Mouse (Mus musculus) myocyte (in vitro differentiated cells): ENCODE data around the gene Ttc30a2.
"Not testable (repeated sequence)": the region's sequence is repeated elsewhere in the genome, so short reads cannot be mapped to it uniquely, and the experiment has no call there.

ENCODE experiments used
- CEBPB ChIP-seq: IDR thresholded peaks from 2 replicates; pipeline ENCODE4 v1.6.1; 2011; ENCODE audit warnings: mild to moderate bottlenecking, moderate library complexity; ENCODE audit not compliant: poor library complexity, insufficient read depth, severe bottlenecking
- E2F4 ChIP-seq: IDR thresholded peaks from one replicate; pipeline ENCODE4 v1.6.1; 2011; ENCODE audit warnings: mild to moderate bottlenecking, control low read depth, moderate library complexity; ENCODE audit not compliant: insufficient read depth
- MAX ChIP-seq: IDR thresholded peaks from one replicate; pipeline ENCODE4 v1.6.1; 2011; ENCODE audit warnings: low read depth, mild to moderate bottlenecking, control low read depth
- MYOD1 ChIP-seq, 3 experiments: IDR thresholded peaks; one replicate each; pipeline ENCODE4 v1.6.1; 2011; ENCODE audit warnings: control low read depth in 2 of 3, low read depth in 2 of 3, mild to moderate bottlenecking in 2 of 3, moderate library complexity in 1 of 3; ENCODE audit not compliant: insufficient read length in 2 of 3, control insufficient read depth in 1 of 3
- MYOG ChIP-seq, 3 experiments: IDR thresholded peaks; one replicate each; pipeline ENCODE4 v1.6.1; 2011; ENCODE audit warnings: control low read depth in 2 of 3, low read depth in 2 of 3, mild to moderate bottlenecking in 2 of 3; ENCODE audit not compliant: insufficient read length in 2 of 3, control insufficient read depth in 1 of 3, insufficient read depth in 1 of 3
- POLR2A ChIP-seq: IDR thresholded peaks from one replicate; pipeline ENCODE4 v1.6.1; 2011; ENCODE audit warnings: low read depth, mild to moderate bottlenecking, control low read depth, moderate library complexity; ENCODE audit not compliant: insufficient read length
- POLR2AphosphoS2 ChIP-seq: IDR thresholded peaks from one replicate; pipeline ENCODE4 v1.6.1; 2011; ENCODE audit warnings: low read depth, control low read depth; ENCODE audit not compliant: insufficient read length
- REST ChIP-seq: IDR thresholded peaks from one replicate; pipeline ENCODE4 v1.6.1; 2011; ENCODE audit warnings: mild to moderate bottlenecking, control low read depth, moderate library complexity; ENCODE audit not compliant: insufficient read depth, insufficient read length
- TCF12 ChIP-seq: IDR thresholded peaks from one replicate; pipeline ENCODE4 v1.6.1; 2011; ENCODE audit warnings: mild to moderate bottlenecking, control low read depth; ENCODE audit not compliant: poor library complexity, insufficient read depth, severe bottlenecking
- TCF3 ChIP-seq: IDR thresholded peaks from one replicate; pipeline ENCODE4 v1.6.1; 2011; ENCODE audit warnings: low read depth, control low read depth; ENCODE audit not compliant: insufficient read length
- USF1 ChIP-seq: IDR thresholded peaks from one replicate; pipeline ENCODE4 v1.6.1; 2011; ENCODE audit warnings: low read depth, mild to moderate bottlenecking, control low read depth, moderate library complexity

DNA sequence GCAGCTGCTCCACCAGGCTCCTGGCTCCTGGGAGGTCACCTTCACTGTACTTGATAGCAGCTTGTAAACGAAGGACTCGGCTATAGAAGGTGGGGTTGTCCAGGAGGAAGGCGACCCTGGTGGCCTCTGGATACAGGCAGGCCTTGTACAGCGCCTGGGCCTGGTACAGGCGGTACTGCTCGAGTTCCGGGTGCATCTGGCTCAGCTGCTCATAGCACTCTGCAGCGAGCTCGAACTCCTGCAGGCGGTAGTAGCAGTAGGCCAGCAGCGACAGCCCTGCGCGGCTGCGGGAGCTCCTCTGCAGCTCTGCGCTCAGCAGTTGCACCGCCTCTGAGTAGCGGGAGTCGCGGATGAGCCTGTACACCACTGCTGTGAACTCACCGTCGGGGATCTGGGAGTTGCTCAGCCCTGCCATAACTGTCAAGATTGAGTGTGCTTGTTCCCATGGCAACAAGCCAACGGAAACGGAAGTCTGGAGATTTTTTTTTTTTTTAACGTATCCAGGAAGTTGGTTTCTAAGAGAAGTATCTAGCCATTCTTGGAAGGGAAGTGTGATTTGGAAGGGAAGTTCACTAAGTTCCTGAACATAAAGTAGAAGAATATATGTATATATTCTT is at the start of gene Ttc30a2:
- TF ChIP-seq POLR2A; TCF3; MAX; MYOG (IDR thresholded peaks at IDR 0.05; ENCODE audit: control insufficient read depth in 1 of 3, insufficient read depth in 1 of 3, insufficient read length in 2 of 3, low read depth in 2 of 3); CEBPB; TCF12; POLR2AphosphoS2; E2F4; USF1; MYOD1 (IDR thresholded peaks at IDR 0.05; ENCODE audit: control insufficient read depth in 1 of 3, insufficient read length in 2 of 3, low read depth in 2 of 3); REST: not testable (repeated sequence)
